Mouse (Mus musculus) heart, postnatal 14 days (tissue): ENCODE measurements around the gene Crygb. TPM values are rescaled to one million over a fixed set of nuclear protein-coding genes. Genes with fewer than 3 reads are reported as not detected.
A peak's percentile ranks its signal among the peaks of the same experiment; 100 is the strongest.

Source experiments
- DNase-seq, 2 experiments: peaks; one replicate each; pipeline ENCODE4 v3.0.0; 2021 to 2022
- intact Hi-C: fragments of 180-260 bp; cut with DNase I; formaldehyde crosslinking; loops from one replicate; pipeline ENCODE4 v1.15.1; 2025
- long read RNA-seq, 2 experiments: library from polyadenylated mRNA; stranded (forward); transcript quantifications; one replicate each; pipeline ENCODE4 v2.0.0; 2021
- total RNA-seq, 2 experiments: library from RNA; stranded (reverse); gene quantifications; 2 replicates each; pipeline ENCODE4 v1.2.3; 2021

Crygb gene
- total RNA-seq: not detected
- long read RNA-seq, experiment 1: 0 reads
- long read RNA-seq, experiment 2: 0 reads

DNA sequence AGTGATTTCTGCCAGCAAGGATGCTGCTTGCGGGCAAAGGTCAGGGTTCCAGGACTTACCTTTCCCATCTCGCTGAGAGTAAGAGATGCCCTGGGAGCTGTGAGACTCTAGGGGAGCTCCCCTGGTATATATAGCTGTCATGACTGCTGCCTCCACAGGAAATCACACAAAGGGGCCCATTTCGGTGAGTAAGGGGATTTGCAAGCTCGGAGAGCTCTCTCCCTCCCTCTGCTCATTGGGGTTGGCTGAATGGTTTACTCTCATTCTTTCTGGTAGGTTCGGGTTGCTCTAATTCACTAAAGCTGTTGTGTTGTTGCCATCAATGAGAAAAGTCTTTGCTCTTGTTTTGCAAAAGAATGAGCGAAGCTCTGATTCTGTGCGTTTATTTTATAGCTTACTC is at the start of gene Crygb:
Gene Crygb (minus strand): TSS at position 101 of the 400 bp plus-strand sequence.
- intact Hi-C loops: no loop called here
- DNase-seq: no peak

GRCm38 (mm10) chr1:65131671-65132070 is 49.6 kb upstream of the Crygb start:
- intact Hi-C loops: no loop called here

DNA sequence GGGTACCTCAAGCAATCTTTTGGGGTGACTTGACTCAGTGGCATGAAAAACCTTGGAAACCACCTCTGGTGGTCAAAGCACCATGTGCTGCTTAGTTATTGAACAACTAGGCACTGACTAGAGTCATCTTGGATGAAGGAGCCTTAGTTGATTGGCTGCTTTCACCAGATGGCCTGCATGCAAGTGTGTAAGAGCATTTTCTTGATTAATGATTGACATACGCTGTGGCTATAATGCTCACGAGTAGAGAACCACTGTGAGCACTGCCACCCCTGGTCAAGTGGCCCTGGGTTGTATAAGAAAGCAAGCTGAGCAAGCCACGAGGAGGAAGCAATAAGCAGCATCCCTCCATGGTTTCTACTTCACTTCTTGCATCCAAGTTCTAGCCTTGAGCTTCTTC is 48.1 kb upstream of the Crygb start:
- DNase-seq: no peak
- intact Hi-C loops: no loop called here

More at GRCm38 (mm10) chr1:65131671-65132070, 49.6 kb upstream of the Crygb start:
- no peak for DNase-seq

DNA sequence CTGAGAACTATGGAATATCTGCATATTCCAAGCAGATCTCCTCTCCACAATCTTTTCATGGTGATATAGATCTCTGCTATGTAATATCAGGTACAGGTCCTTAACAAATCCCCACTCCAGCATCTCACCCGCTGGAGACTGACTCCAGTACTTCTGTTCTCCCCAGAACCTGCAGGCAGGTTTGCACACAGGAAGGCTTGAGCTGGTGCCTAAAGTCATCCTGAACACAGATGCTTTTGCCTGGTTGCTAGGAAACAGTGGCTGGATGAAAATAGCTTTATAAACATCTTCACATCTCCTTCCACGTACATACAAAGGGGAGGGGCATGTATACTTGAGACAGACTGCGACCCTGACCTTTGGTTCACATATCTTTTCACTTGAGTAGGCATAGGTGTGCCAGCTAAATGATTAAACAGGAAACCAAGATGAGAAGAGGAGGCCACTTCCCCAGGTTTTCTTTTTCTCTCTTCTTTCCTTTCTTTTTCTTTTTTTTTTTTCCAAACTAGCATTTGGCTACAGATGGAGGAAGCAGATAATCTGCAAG is 47.6 kb upstream of the Crygb start:
- DNase-seq: no peak
- intact Hi-C loops: no loop called here

GRCm38 (mm10) chr1:65122574-65123372 is 40.7 kb upstream of the Crygb start, which contains the start of gene D630023F18Rik:
Gene D630023F18Rik, minus strand, starts transcription at chr1:65123214.
- intact Hi-C loops: no loop called here
- no peak for DNase-seq

- no peak for DNase-seq
- intact Hi-C loops: no loop called here
These were observed 37.4 kb upstream of the Crygb start, which contains the start of gene Gm28845 for GRCm38 (mm10) chr1:65119438-65119837. Gene Gm28845, minus strand, starts transcription at chr1:65119558.

DNA sequence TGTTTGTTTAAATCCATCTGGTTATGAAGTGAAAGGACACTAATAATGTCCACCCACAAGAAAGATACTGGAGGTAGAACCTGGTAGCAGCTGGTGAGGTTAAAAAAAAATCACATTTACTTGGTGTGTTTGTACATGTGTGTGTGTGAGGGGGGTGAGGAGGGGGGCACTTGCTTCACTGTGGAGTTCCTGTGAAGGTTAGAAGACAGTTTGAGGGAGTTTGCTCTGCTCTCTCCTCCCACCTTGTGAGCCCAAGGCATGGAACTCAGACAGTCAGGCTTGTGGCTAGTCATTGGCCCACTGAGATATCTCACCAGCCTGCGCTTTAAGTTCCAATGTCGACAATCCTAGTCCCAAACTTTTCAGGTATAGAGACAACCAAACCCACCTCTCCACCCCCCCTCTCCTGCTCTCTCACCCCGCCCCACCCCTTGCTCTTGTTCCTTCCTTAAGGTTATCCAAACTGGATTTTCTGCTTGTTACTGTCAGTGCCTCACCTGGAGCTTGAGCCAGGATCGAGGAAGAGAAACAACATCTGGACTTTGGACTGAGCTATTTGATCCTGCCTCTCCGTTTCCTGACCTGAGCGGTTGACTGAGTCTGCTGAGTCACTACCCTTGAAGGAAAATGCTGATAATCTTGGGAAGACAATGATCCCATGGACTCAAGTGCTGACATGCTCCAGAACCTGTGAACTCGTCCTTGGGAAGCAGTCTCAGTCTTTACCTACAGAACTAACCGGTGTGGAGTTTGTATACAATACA is 36.2 kb upstream of the Crygb start:
- no peak for DNase-seq
- intact Hi-C loops: no loop called here

GRCm38 (mm10) chr1:65113536-65114172 is 31.6 kb upstream of the Crygb start:
- intact Hi-C loops: no loop called here
- DNase-seq: no peak

DNA sequence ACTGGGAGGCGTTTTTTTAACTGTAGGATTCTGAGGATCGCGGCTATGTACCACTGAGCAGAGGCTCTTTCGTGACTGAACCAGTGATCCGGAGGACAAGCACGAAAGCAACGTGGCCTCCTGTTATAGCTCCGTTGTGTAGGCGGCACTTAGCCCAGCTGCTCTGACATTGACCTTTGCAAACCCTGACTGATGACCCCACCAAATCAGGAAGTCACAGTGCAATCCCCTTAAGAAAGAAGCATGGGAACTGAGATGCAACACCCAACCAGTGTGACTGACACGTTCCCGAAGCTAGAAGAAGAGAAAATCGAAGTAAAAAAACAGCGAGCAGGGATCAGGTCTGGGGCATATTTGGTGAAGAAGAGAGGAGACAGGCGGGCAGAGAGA is 30.7 kb upstream of the Crygb start:
- DNase-seq: peak; percentile 2 to 8
- intact Hi-C loops: loop anchor here (1.0 kb wide), 1 partner anchor 66 kb away; no protein-coding TSS in a partner anchor

DNA sequence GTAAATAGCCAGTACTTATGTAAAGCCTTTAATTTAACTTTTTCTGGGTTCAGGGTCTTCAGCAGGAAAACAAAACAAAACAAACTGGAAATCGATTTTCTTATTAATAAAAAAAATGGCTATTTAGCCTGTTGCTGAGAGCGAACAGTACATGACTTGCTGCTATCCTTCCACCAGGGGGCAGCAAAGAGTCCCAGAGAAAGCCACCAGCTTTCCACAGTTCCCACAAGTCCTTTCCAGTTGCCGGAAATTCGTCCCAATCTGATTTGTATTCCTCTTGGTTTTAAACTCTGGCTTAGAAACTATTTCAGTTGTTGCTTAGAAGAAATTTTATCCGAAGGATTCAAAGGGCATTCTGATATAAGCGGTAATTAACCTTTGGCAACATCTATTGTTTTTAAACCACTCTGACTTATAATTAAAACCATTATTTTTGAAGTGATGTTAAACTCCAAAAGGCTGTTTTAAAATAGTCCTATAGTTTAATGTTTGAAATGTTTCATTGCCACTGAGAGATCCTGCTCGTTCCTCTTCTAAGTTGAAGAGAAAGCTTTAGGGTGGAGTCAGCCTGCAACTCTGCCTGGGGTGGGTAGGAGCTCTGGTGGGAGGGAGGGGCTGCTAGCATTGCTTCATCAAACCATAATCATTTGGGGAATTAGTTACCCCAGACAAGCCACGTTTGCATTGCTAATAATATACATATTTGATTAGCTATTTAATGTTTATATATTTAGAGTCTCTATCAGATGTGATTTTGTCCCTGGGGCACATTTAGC is 30.1 kb upstream of the Crygb start:
- intact Hi-C loops: loop anchor here (1.0 kb wide), 1 partner anchor 67 kb away; no protein-coding TSS in a partner anchor
- peak; percentile 75 to 85 for DNase-seq

DNA sequence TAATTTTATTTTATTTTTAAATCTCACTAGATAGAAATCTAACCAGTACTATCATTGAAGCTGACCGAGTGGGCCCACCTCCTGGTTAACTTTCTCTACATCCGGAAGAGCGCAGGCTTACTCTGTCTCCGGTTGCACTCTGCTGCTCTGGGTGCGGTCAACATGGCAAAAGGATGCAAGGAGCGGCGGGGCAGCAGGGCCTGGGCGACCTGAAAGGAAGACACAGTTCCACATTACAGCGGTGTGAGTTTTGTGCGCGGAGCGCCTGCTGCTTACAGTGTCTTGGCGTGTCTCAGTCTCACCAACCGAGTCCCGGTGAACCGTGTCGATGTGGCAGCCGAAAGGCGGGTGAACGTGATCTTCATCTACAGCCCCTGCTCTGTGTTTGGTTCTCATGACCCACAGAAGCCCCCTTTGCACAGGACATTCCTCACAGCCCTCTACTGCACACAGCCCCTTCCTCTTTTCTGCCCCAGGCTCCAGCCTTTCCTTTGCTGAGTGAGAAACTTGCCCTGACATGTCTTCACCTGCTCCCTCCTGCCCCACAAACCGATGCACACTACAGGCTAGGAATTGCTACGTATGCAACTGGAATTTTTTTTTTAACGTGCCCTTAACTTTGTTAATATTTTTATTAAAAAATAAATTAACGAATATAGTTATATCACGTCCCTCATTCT is 27.8 kb upstream of the Crygb start:
- no peak for DNase-seq
- intact Hi-C loops: no loop called here

GRCm38 (mm10) chr1:65109196-65109595 is 27.1 kb upstream of the Crygb start:
- intact Hi-C loops: no loop called here
- no peak for DNase-seq

GRCm38 (mm10) chr1:65107654-65108279 is 25.7 kb upstream of the Crygb start:
- DNase-seq: no peak
- intact Hi-C loops: no loop called here

- DNase-seq: no peak
- intact Hi-C loops: no loop called here
These were observed 21.2 kb upstream of the Crygb start, which contains the start of gene Cryga for GRCm38 (mm10) chr1:65103273-65103672. Gene Cryga, minus strand, starts transcription at chr1:65103373.

DNA sequence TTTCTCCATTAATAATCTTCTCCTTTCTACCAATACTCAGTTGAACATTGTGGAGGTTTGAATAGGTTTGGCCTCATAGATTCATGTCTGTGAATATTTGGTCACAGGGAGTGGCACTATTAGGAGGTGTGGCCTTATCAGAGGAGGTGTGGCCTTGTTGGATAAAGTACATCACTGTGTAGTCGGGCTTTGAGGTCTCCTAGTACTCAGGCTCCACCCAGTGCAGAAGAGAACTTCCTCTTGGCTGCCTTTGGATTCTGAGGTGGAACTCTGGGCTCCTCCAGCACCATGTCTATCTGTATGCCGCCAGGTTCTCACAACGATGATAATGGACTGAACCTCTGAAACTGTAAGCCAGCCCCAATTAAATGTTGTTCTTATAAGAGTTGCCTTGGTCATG is 14.9 kb upstream of the Crygb start:
- intact Hi-C loops: no loop called here
- DNase-seq: no peak

DNA sequence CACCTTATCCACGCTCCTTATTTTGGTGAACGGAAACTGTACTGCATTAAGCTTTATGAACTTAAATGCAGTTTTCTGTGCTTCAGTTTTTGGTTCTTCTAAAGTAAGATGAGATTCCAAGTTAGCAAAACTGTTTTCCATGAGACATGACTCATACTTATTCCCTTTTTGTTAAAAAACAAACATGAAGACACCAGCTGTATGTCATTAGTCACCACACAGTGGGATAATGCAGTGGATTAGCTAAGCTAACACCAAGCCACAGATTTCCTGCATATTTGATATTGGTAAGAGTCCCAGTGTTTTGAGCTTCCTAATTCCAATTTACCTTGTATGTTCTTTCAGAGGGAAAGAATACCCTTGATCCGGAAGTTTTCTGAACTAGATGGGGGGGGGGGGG is 9.5 kb upstream of the Crygb start:
- intact Hi-C loops: no loop called here

GRCm38 (mm10) chr1:65090370-65090769 is 8.3 kb upstream of the Crygb start:
- intact Hi-C loops: no loop called here
- DNase-seq: no peak

More for the DNA sequence above, 9.5 kb upstream of the Crygb start:
- no peak for DNase-seq

DNA sequence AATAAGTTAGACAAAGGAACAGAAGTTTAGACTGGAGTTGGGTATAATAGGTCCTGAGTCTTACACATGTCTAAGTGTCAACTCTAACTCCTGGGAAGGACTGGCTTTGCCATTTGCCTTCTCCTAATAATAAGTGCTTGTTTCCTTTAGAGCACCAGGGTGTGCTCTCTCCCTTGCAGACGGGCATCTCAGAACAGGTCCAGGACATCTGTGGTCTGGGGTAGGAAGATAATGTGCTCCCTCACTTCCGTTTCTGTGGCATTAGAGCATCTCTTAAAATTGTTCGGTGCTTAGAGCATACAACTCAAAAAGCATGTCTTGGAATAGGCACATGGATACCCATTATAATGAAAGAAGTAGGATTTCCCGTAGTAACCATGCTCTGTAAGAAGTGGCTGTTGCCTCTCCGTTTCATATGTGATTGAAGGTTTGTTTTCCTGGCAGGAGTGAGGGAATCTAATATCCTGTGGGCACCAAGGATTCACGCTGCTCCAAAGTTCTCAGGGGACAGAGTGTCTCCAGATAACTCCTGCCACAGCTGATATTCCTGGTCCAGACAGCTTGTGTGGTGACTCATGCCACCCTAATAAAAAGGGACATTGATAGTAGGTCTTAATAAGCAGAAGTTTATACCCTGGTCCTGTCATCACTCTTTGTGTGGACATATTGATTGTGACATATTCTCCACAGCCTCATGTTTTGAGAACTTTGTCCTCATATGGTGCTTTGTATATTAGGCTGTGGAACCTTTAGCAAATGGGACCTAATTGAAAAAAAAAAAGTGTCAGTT is 6.7 kb upstream of the Crygb start:
- DNase-seq: no peak
- intact Hi-C loops: no loop called here
